In the genomic region with DNA sequence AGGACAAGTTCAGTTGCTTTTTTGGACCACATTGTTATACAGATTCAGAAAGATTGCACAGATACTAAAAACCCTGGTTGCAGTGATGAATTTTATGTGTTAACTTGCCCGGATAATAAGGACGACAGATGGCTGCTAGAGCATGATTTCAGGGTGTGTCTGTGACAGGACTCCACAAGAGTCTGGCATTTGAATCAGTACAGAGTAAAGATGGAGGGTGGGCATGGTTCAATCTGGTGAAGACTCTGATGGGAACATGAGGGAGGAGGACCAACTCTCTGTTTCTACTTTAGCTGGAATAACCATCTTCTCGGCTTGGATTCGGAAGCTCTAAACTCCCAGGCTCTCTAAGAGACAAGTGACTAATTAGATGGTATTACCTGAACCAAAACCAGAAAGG, we compare ENCODE assay signal across 25 mouse cellular contexts.
DNase-seq lines count a peak whose midpoint lies in the region; ATAC-seq and TF ChIP-seq lines count a peak whose summit lies in the region.
"Had no signal": no experiment of that assay in that cellular context is flagged by ENCODE, and none has a peak within 500 bp of the region (broad histone marks: within the 10 kb centered on the region; RNA-seq: fewer than 3 reads in every experiment).

No protein-coding gene starts in this region.

- intact Hi-C loops in left cerebral cortex, postnatal 14 days (cut with DNase I): no loop called here
- intact Hi-C loops in left cerebral cortex, postnatal 4 days (cut with DNase I): no loop called here

- H3K4me1 ChIP-seq in forebrain, embryonic 10.5 days: no peaks in the 10 kb centered on the region
- H3K4me1 ChIP-seq in forebrain, embryonic 12.5 days: no peaks in the 10 kb centered on the region
- H3K4me1 ChIP-seq in forebrain, postnatal 0 days (ENCODE audit: insufficient read depth): no peaks in the 10 kb centered on the region
- H3K4me1 ChIP-seq: heart, embryonic 13.5 days; hindbrain, embryonic 13.5 days; liver, embryonic 15.5 days had no signal

- ATAC-seq in forebrain, embryonic 12.5 days (ENCODE audit: low FRiP score): no peak
- ATAC-seq in forebrain, postnatal 0 days: peak; percentile 61; the same call in 1 of the 2 replicates
- ATAC-seq: inflammation-experienced regulatory T-cells, adult 6 months had no signal

- no peak overlapping the region for H3K4me3 ChIP-seq in forebrain, embryonic 10.5 days
- no peak overlapping the region for H3K4me3 ChIP-seq in forebrain, embryonic 12.5 days (replicated peaks)
- no peak overlapping the region for H3K4me3 ChIP-seq in forebrain, postnatal 0 days (ENCODE audit: low read depth, low read length)
- H3K4me3 ChIP-seq: embryonic facial prominence, embryonic 13.5 days; heart, embryonic 13.5 days; hindbrain, embryonic 13.5 days; left cerebral cortex, adult 2 months; limb, embryonic 13.5 days; liver, embryonic 15.5 days had no signal

- no peak overlapping the region for H3K9ac ChIP-seq in forebrain, embryonic 12.5 days
- no peak overlapping the region for H3K9ac ChIP-seq in forebrain, postnatal 0 days
- H3K9ac ChIP-seq: embryonic facial prominence, embryonic 13.5 days; heart, embryonic 13.5 days; hindbrain, embryonic 13.5 days; limb, embryonic 13.5 days; liver, embryonic 15.5 days had no signal

- H3K36me3 ChIP-seq in forebrain, embryonic 10.5 days (replicated peaks): no peaks in the 10 kb centered on the region
- no peaks in the 10 kb centered on the region for H3K36me3 ChIP-seq in forebrain, embryonic 12.5 days (replicated peaks)
- no peaks in the 10 kb centered on the region for H3K36me3 ChIP-seq in forebrain, postnatal 0 days (ENCODE audit: insufficient read depth)
- H3K36me3 ChIP-seq: embryonic facial prominence, embryonic 13.5 days; heart, embryonic 13.5 days; hindbrain, embryonic 13.5 days; limb, embryonic 13.5 days; liver, embryonic 15.5 days had no signal

- H3K27me3 ChIP-seq in forebrain, embryonic 10.5 days (ENCODE audit: poor library complexity, severe bottlenecking): no peaks in the 10 kb centered on the region
- no peaks in the 10 kb centered on the region for H3K27me3 ChIP-seq in forebrain, embryonic 12.5 days
- H3K27me3 ChIP-seq in forebrain, postnatal 0 days (ENCODE audit: insufficient read depth, low read length): no peaks in the 10 kb centered on the region
- H3K27me3 ChIP-seq: CH12.LX; embryonic facial prominence, embryonic 13.5 days; heart, embryonic 13.5 days; hindbrain, embryonic 13.5 days; limb, embryonic 13.5 days; liver, embryonic 15.5 days had no signal

- peak; percentile 1 for DNase-seq in forebrain, embryonic 10.5 days (ENCODE audit: extremely low spot score, low spot score)
- peak; percentile 11 to 19 for DNase-seq in left cerebral cortex, postnatal 14 days (ENCODE audit: low spot score in 2 of 2)
- no peak for DNase-seq in left cerebral cortex, postnatal 4 days
- no peak for DNase-seq in forebrain, postnatal 0 days
- DNase-seq in layer of hippocampus, postnatal 36 days: peak; percentile 55 to 60
- no peak for DNase-seq in T-cell, adult 2 months (ENCODE audit: low spot score)
- DNase-seq: adrenal gland, postnatal 25 days; cerebellum, adult 18-20 months; heart, adult 18-20 months; kidney, adult 2 months; kidney, postnatal 10 days; retina, postnatal 1 day; spleen, adult 18-20 months; thymus, adult 18-20 months; thymus, postnatal 4 days had no signal

- no peak overlapping the region for H3K27ac ChIP-seq in forebrain, embryonic 10.5 days
- H3K27ac ChIP-seq in forebrain, embryonic 12.5 days: no peak overlapping the region
- H3K27ac ChIP-seq in forebrain, postnatal 0 days (ENCODE audit: low read depth, low read length): no peak overlapping the region
- H3K27ac ChIP-seq: embryonic facial prominence, embryonic 13.5 days; heart, embryonic 13.5 days; hindbrain, embryonic 13.5 days; left cerebral cortex, adult 2 months; limb, embryonic 13.5 days; liver, embryonic 15.5 days had no signal

- no peak for TF ChIP-seq CTCF in forebrain, postnatal 0 days (IDR thresholded peaks at IDR 0.05; ENCODE audit: low read depth)

- no peaks in the 10 kb centered on the region for H3K9me3 ChIP-seq in forebrain, embryonic 10.5 days
- H3K9me3 ChIP-seq in forebrain, embryonic 12.5 days: no peaks in the 10 kb centered on the region
- no peaks in the 10 kb centered on the region for H3K9me3 ChIP-seq in forebrain, postnatal 0 days (ENCODE audit: low read length)
- H3K9me3 ChIP-seq: embryonic facial prominence, embryonic 13.5 days; heart, embryonic 13.5 days; hindbrain, embryonic 13.5 days; limb, embryonic 13.5 days; liver, embryonic 15.5 days had no signal

- 90% methylated on average over 4 of the region's 4 CpGs for WGBS in forebrain, embryonic 10.5 days
- WGBS in forebrain, embryonic 12.5 days: 82% methylated on average over 4 of the region's 4 CpGs
- WGBS in forebrain, postnatal 0 days: 68% methylated on average over 4 of the region's 4 CpGs

- H3K4me2 ChIP-seq in forebrain, embryonic 12.5 days: no peak overlapping the region
- no peak overlapping the region for H3K4me2 ChIP-seq in forebrain, postnatal 0 days (ENCODE audit: low read depth)
- H3K4me2 ChIP-seq: embryonic facial prominence, embryonic 13.5 days; heart, embryonic 13.5 days; hindbrain, embryonic 13.5 days; limb, embryonic 13.5 days; liver, embryonic 15.5 days; midbrain, embryonic 11.5 days had no signal

Comparison
In these comparisons a context has a peak if more than half of its experiments do, and no peak if none do; other contexts are left out.
1. DNase-seq: peak in forebrain, embryonic 10.5 days (single experiment), left cerebral cortex, postnatal 14 days (2 of 2) and layer of hippocampus, postnatal 36 days (2 of 2); none in left cerebral cortex, postnatal 4 days (single experiment), forebrain, postnatal 0 days (single experiment) and T-cell, adult 2 months (single experiment).